Mouse (Mus musculus) hindbrain, postnatal 0 days (tissue): ENCODE measurements around the gene Eif2d. TPM values are rescaled to one million over a fixed set of nuclear protein-coding genes. Genes with fewer than 3 reads are reported as not detected.

Source experiments
- ATAC-seq: fragments of 200-750 bp; cut with Nextera tagmentation; 2 replicates; pipeline ENCODE4 v1.8.0; 2017; ENCODE audit warnings: mild to moderate bottlenecking, moderate TSS enrichment, moderate library complexity
- DNase-seq: peaks from one replicate; pipeline ENCODE4 v3.0.0-alpha.2; 2015; ENCODE audit warnings: low spot score
- H3K27ac ChIP-seq: fragments of 300-500 bp; sonication (generic); 2 replicates; pipeline ENCODE4 v1.5.1; 2014; ENCODE audit warnings: mild to moderate bottlenecking
- H3K27me3 ChIP-seq: fragments of 300-500 bp; sonication (generic); 2 replicates; pipeline ENCODE4 v1.6.1; 2014; ENCODE audit warnings: low read length, mixed read lengths; ENCODE audit not compliant: insufficient read depth
- H3K36me3 ChIP-seq: fragments of 300-500 bp; sonication (generic); 2 replicates; pipeline ENCODE4 v1.6.1; 2014; ENCODE audit warnings: low read length, mixed read lengths; ENCODE audit not compliant: insufficient read depth
- H3K4me1 ChIP-seq: fragments of 300-500 bp; sonication (generic); 2 replicates; pipeline ENCODE4 v1.6.1; 2014; ENCODE audit warnings: antibody characterized with exemption, low read length, mixed read lengths; ENCODE audit not compliant: insufficient read depth
- H3K4me2 ChIP-seq: fragments of 300-500 bp; sonication (generic); 2 replicates; pipeline ENCODE4 v1.6.1; 2014; ENCODE audit warnings: low read depth, mild to moderate bottlenecking, low read length, moderate library complexity, mixed read lengths
- H3K4me3 ChIP-seq: fragments of 300-500 bp; sonication (generic); 2 replicates; pipeline ENCODE4 v1.5.1; 2014; ENCODE audit warnings: low read length
- H3K9ac ChIP-seq: fragments of 300-500 bp; sonication (generic); replicated peaks from 2 replicates; pipeline ENCODE4 v1.6.1; 2014; ENCODE audit warnings: mild to moderate bottlenecking, low read length, moderate library complexity, mixed read lengths
- H3K9me3 ChIP-seq: fragments of 300-500 bp; sonication (generic); 2 replicates; pipeline ENCODE4 v1.6.1; 2016; ENCODE audit warnings: low read length, mixed read lengths
- CTCF ChIP-seq: IDR thresholded peaks from 2 replicates; pipeline ENCODE4 v1.5.1; 2016; ENCODE audit warnings: antibody characterized with exemption, control low read depth, low read depth
- WGBS: fragments of 180-500 bp; shearing (Covaris S2); extraction: QIAGEN DNeasy Blood & Tissue Kit; methylation state at CpG from one replicate; pipeline ENCODE4 v1.1.7; 2014; 5-methylcytosine and 5-hydroxymethylcytosine counted together
- polyA plus RNA-seq: library from polyadenylated mRNA; unstranded; fragments of >200 nt; fragmentation: Nextera tagmentation; extraction: Ambion mirVana; gene quantifications from 2 replicates; pipeline ENCODE4 v1.2.1, GENCODE M21; 2015
- total RNA-seq: library from RNA; depleted of rRNA; stranded (reverse); fragments of >200 nt; gene quantifications from 2 replicates; pipeline ENCODE4 v1.2.3, GENCODE M21; 2014

Eif2d gene
- total and polyA plus RNA-seq, 2 experiments from 2014 or later = 38.1 to 42.8 TPM

DNA sequence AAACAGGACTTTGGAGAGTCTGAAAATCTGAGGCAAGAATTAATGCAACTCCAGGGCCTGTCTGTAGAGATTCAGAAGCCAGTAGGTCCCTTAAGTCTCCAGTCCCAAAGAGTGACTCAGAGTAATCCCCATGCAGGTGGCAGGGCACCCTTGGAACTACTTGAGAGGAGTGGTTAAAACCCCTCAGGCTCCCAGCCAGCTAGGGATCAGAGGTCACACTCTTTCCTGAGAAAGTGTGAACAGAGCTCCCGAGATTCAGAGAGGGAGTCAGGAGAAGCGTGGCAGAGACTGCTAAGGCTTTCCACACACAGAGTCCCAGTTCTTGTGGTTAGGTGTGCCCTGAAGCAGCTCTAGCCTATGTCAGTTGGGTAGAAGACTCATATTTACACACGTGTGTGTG, 40.8 kb downstream of the Eif2d start:
- TF ChIP-seq CTCF = no peak
- H3K4me2 ChIP-seq = no peak overlapping the region
- H3K9ac ChIP-seq = no peak overlapping the region
- no peaks in the 10 kb centered on the region for H3K36me3 ChIP-seq
- no peaks in the 10 kb centered on the region for H3K9me3 ChIP-seq
- H3K27ac ChIP-seq = no peak overlapping the region
- no peak overlapping the region for H3K4me3 ChIP-seq
- H3K27me3 ChIP-seq = no peaks in the 10 kb centered on the region
- 52% methylated on average over 3 of the region's 3 CpGs for WGBS
- ATAC-seq (no peak), DNase-seq (no peak)
- no peaks in the 10 kb centered on the region for H3K4me1 ChIP-seq

DNA sequence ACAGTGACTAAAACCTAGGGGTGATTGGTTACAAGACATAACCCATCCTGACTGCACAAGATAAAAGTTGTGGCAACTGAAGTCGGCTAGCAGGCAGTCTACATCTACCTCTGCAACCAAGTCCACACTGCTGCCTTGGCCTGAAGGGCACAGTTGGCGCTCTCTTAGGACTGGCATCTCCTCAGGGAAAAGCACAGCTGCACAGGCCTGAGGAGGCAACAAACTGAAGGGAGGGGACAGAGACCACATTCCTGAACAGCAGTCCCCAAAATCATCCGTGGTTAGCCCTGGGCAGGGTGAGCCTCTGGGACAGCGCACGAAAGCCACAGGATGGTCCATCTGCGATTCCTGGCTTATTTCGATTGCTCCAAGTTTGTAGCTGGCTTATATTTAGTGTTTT, 42.7 kb downstream of the Eif2d start:
- WGBS = 79% methylated on average over 7 of the region's 7 CpGs
- no peaks in the 10 kb centered on the region for H3K36me3 ChIP-seq

DNA sequence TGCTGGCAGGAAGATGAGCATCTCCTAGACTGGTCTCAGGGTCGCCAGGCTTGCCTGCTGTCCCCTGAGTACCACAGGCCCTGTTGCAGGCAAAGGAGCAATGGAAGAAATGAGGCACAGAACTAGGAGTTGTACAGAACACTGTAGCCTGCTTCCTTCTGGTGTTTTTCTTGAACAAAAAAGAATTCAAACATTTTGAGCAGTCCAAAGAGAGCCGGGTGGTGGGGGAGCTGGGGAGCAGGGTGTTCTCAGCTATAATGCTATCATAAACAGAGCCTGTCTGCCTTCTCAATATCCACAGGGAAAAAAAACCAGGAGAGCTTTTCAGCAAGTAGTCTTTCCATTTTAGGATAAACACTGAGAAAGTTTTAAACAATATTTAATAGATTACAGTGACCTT, 43.1 kb downstream of the Eif2d start:
- 63% methylated on average over 2 of the region's 2 CpGs for WGBS

More for the DNA sequence above, 42.7 kb downstream of the Eif2d start:
- Histone ChIP-seq H3K9ac (no peak overlapping the region), H3K27ac (no peak overlapping the region), H3K4me3 (no peak overlapping the region), H3K4me1 (no peaks in the 10 kb centered on the region), H3K9me3 (no peaks in the 10 kb centered on the region), H3K4me2 (no peak overlapping the region), H3K27me3 (no peaks in the 10 kb centered on the region)
- DNase-seq (no peak), ATAC-seq (no peak)
- no peak for TF ChIP-seq CTCF

DNA sequence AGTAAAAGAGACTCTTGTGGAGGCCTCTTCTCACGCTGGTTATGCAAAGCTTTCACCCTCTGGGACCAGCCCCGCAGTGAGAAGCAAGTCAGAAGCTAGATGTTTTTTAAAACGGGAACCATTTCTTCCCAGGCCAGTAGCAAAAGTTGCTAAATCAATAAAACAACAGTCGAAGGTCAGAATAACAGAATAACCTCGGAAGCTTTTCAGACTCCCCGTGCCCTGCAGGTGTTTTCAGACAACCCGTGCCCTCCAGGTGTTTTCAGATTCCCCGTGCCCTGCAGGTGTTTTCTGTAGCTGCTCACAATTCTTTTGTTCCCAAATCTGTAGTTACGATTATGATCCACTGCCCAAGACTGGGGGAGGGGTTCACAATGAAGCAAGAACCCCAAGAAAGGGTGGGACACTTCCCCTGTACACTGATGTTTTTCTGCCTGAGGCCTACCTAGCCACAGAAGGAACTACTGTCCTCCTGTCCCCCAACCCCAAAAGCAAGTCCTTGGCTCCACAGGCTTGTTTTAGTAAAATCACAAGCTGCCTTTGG, 45.5 kb downstream of the Eif2d start:
- H3K27me3 ChIP-seq = no peaks in the 10 kb centered on the region
- H3K4me3 ChIP-seq = no peak overlapping the region
- no peaks in the 10 kb centered on the region for H3K36me3 ChIP-seq
- DNase-seq (no peak), ATAC-seq (no peak)
- H3K9me3 ChIP-seq = no peaks in the 10 kb centered on the region
- WGBS = 74% methylated on average over 9 of the region's 9 CpGs
- H3K4me1 ChIP-seq = no peaks in the 10 kb centered on the region
- no peak overlapping the region for H3K9ac ChIP-seq
- no peak for TF ChIP-seq CTCF
- no peak overlapping the region for H3K4me2 ChIP-seq
- no peak overlapping the region for H3K27ac ChIP-seq

More for the DNA sequence above, 43.1 kb downstream of the Eif2d start:
- ATAC-seq = no peak
- TF ChIP-seq CTCF = no peak
- no peak for DNase-seq
- no peak overlapping the region for H3K27ac ChIP-seq
- H3K9me3 ChIP-seq = no peaks in the 10 kb centered on the region
- H3K27me3 ChIP-seq = no peaks in the 10 kb centered on the region
- no peak overlapping the region for H3K4me3 ChIP-seq
- H3K36me3 ChIP-seq = no peaks in the 10 kb centered on the region
- no peaks in the 10 kb centered on the region for H3K4me1 ChIP-seq
- no peak overlapping the region for H3K9ac ChIP-seq
- no peak overlapping the region for H3K4me2 ChIP-seq

DNA sequence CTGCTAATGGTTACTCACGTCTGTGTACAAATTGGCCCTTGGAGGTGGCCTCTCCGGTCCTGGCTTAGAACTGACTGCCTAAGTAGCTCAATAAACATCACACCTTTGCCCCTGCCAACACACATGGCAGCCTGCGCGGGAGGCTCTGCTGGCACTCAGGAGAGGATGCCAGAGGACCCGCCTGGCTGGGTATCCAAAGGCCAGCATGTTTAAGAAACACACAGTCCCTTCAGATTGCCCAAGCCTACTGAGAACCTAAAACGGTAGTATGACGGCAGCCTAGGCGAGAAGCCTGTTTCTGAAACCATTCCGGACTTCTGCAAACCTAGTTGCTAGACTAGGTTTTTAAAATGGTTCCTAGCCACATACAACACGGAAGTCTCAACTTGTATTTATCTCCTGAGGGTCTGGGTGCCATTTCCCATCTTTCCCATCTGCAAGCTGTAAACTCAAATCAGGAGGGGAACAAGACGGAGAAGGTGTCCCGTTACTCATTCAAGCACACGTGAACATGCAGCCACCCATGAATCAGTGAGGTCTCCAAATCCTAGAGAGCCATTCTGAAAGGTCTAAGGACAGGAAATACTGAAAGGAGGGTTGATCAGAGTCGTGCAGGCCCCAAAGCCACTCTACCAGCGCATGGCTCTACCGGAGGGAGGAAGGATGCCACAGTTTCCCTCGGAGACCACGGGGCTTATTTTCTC, 46.3 kb downstream of the Eif2d start:
- no peak for DNase-seq
- Histone ChIP-seq H3K4me3 (no peak overlapping the region), H3K27me3 (no peaks in the 10 kb centered on the region), H3K4me2 (no peak overlapping the region), H3K4me1 (no peaks in the 10 kb centered on the region), H3K9ac (no peak overlapping the region), H3K27ac (no peak overlapping the region), H3K36me3 (no peaks in the 10 kb centered on the region), H3K9me3 (no peaks in the 10 kb centered on the region)
- 81% methylated on average over 18 of the region's 18 CpGs for WGBS
- TF ChIP-seq CTCF = no peak
- ATAC-seq = no peak

DNA sequence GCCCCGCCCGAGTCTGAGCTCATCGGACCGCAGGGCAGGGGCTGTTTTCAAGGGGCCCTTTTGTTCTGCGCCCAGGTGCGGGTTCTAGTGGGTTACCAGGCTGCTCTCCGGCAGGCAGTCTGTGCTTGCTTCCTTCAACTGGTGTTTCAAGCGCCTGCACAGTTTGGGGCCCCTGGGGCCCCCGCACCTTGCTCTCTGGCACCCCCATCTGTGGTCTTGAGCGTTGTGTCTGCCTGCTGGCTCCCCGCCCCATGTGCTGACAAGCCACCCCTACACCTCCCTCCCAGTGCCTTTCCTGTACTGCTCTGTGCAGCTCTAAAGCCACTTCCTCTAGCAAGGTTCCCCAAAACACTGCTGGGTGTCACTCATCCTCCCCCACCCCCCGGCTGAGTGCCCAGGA, 47.0 kb downstream of the Eif2d start:
- Histone ChIP-seq H3K36me3 (no peaks in the 10 kb centered on the region), H3K4me2 (no peak overlapping the region), H3K4me3 (no peak overlapping the region), H3K27me3 (no peaks in the 10 kb centered on the region), H3K4me1 (no peaks in the 10 kb centered on the region), H3K9me3 (no peaks in the 10 kb centered on the region), H3K27ac (no peak overlapping the region), H3K9ac (no peak overlapping the region)
- ATAC-seq (peak; percentile 25; the same call in 1 of the 2 replicates), DNase-seq (no peak)
- no peak for TF ChIP-seq CTCF
- 65% methylated on average over 12 of the region's 12 CpGs for WGBS

DNA sequence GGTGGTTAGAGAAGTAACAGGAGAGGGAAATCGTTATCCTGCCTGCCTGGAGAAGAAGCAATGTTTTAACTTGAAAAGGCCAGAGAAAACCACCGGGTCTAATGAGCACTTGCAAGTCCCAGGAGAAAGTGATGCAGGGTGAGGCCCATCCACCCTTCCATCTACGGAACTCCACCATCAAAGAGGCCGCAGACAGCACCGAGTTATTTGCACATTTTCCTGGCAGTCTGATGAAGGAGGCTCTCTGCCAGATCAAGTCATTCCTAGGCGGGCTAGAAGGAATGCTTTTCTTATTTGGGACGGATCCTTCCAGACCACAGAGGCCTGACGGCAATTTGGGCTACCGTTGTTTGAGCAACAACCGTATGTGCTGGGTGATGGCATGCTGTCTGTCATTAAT, 47.6 kb downstream of the Eif2d start:
- 59% methylated on average over 10 of the region's 10 CpGs for WGBS
- TF ChIP-seq CTCF = no peak
- Histone ChIP-seq H3K27me3 (no peaks in the 10 kb centered on the region), H3K36me3 (no peaks in the 10 kb centered on the region), H3K9ac (no peak overlapping the region), H3K4me3 (no peak overlapping the region), H3K27ac (no peak overlapping the region), H3K9me3 (no peaks in the 10 kb centered on the region), H3K4me1 (no peaks in the 10 kb centered on the region), H3K4me2 (no peak overlapping the region)
- no peak for ATAC-seq
- DNase-seq = no peak
